Mouse (Mus musculus) heart, adult 2 months (tissue): Measurements from ENCODE around the gene 4931406P16Rik.

Experiments
- CTCF ChIP-seq: fragments of 200-600 bp; IDR thresholded peaks from 2 replicates; pipeline ENCODE4 v1.8.1; 2022; ENCODE audit warnings: antibody characterized with exemption, mild to moderate bottlenecking, moderate library complexity
- EP300 ChIP-seq: fragments of 200-500 bp; IDR thresholded peaks from 2 replicates; pipeline ENCODE4 v1.6.1; 2011; ENCODE audit warnings: low read depth, low read length, control low read depth; ENCODE audit not compliant: insufficient read depth
- POLR2A ChIP-seq: fragments of 200-500 bp; IDR thresholded peaks from 2 replicates; pipeline ENCODE4 v1.6.1; 2011; ENCODE audit warnings: mild to moderate bottlenecking, low read depth, low read length, control low read depth; ENCODE audit not compliant: insufficient read depth

DNA sequence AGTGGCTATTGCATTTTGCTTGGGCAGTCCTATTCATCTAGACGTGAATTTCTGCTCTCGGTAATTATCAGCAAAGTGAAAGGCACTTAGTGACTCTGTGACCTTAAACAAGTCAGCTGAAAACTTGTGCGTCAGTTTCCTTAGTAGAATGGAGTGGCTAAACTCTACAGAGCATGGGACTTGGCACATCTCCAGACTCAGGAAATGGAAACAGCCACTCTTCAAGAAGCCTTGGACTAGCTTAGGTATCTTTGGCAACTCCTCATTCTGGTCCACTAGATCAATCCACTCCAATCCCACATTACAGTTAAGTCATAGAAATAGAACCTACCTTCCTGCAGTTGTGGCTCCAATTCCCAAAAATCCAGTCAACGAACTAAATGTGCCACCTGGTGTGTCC, 7.9 kb downstream of the 4931406P16Rik start:
- no peak for TF ChIP-seq EP300
- TF ChIP-seq POLR2A = peak; percentile 21; the same call in 1 of the 2 replicates
- TF ChIP-seq CTCF = no peak
